Mouse (Mus musculus): ENCODE measurements around the gene Apol9a.

- TF ChIP-seq MAFK (IDR thresholded peaks at IDR 0.05; ENCODE audit: insufficient read depth, low read depth, low read length): no peak
- no peak for TF ChIP-seq HCFC1 (IDR thresholded peaks at IDR 0.05; ENCODE audit: borderline replicate concordance, insufficient read depth, low read length)
- TF ChIP-seq ZC3H11A (IDR thresholded peaks at IDR 0.05; ENCODE audit: borderline replicate concordance, low read depth, low read length): no peak
These were observed 45.0 kb downstream of the Apol9a start for GRCm38 (mm10) chr15:77365700-77366570.

All from ES-E14 (cell line).